Mouse (Mus musculus): ENCODE measurements around the gene Fbxo9.

GRCm38 (mm10) chr9:78081835-78082234 lies 27.0 kb downstream of the Fbxo9 start:
- no peak for TF ChIP-seq CTCF (IDR thresholded peaks at IDR 0.05; ENCODE audit: low read depth, low read length)
- no peak for TF ChIP-seq EP300 (IDR thresholded peaks at IDR 0.05; ENCODE audit: insufficient read depth, low read depth, low read length)
